Mouse (Mus musculus): ENCODE measurements around the gene Zdhhc9.

Gene Zdhhc9

DNA sequence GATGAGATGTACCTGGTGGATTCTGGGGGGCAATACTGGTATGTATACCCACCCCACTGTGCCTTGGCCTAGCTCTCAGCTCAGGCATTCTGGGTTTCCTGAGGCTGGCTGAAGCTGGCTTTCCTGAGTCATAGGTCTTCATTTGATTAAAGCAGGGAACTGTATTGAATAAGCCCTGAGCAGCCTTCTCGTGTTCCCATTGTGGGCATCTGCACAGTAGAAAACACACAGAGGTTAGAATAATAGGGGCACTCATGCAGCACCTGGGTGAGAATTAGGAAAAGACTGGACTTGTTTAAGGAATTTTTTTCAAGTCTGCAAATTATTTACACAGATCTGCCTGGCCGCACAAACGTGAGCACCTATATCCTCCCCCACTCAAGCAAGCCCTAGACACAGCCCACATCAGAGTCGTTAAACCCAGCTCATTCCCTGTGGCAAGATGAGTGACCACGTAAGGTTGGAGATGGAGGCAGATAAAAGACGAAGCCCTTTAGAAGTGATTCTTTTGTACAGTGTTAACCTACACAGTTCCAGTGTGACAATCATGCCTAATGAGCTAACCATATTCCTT lies 81.7 kb downstream of the Zdhhc9 start:
- no peak for DNase-seq (ENCODE audit: low read depth)

DNA sequence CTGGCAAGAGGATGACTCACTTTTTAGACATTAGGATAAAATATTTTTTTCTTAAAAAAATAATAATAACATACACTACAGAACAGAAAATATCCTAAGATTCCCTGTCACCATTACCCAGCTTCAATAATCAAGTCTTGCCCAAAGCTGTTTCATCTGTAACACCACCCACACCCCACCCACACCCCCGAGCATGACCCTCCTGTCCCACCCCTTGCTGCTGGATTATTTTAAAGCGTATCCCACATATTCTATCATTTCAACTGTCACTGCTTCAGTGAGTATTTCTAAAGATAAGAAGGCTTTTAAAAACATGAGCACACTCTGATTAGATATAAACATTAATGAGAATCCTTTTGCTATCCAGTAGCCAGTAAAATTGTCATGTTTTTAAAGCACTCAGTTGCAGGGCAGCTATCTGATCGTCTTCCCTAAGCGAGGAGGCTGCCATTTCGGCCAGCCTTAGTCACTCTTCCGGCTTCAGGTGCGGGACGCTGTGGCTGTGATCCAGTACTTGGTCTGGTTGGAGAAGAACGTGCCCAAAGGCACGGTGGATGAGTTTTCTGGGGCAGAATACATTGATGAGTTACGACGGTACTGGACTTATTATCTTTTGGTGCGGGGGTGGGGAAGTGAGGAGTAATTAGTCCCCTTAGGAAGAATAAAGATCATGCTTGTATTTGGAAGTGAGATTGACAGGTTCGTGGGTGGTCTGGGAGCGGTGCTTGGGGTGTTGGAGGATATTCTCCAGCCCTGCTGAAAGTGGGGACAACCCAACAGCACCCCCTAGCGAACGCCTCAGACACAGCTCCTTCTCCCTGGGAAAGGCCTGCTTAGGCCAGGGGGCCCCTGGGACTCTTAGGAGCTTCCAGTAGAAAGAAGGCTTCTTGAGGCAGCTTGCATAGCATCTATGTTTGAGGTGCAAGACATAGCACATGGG lies 84.3 kb downstream of the Zdhhc9 start:
- no peak for DNase-seq (ENCODE audit: low read depth)
